Mouse (Mus musculus) heart, postnatal 0 days (tissue): ENCODE data around the gene Apoh.

ENCODE experiments used
- CTCF ChIP-seq: IDR thresholded peaks from 2 replicates; pipeline ENCODE4 v1.5.1; 2016; ENCODE audit warnings: antibody characterized with exemption, control low read depth, low read depth
- EP300 ChIP-seq: IDR thresholded peaks from 2 replicates; pipeline ENCODE4 v1.6.1; 2016; ENCODE audit warnings: antibody characterized with exemption, low read depth

GRCm38 (mm10) chr11:108344759-108345158, 1.6 kb downstream of the Apoh start:
- TF ChIP-seq CTCF (no peak), EP300 (no peak)
